Mouse (Mus musculus): ENCODE measurements around the gene Fstl1.

Fstl1 gene

DNA sequence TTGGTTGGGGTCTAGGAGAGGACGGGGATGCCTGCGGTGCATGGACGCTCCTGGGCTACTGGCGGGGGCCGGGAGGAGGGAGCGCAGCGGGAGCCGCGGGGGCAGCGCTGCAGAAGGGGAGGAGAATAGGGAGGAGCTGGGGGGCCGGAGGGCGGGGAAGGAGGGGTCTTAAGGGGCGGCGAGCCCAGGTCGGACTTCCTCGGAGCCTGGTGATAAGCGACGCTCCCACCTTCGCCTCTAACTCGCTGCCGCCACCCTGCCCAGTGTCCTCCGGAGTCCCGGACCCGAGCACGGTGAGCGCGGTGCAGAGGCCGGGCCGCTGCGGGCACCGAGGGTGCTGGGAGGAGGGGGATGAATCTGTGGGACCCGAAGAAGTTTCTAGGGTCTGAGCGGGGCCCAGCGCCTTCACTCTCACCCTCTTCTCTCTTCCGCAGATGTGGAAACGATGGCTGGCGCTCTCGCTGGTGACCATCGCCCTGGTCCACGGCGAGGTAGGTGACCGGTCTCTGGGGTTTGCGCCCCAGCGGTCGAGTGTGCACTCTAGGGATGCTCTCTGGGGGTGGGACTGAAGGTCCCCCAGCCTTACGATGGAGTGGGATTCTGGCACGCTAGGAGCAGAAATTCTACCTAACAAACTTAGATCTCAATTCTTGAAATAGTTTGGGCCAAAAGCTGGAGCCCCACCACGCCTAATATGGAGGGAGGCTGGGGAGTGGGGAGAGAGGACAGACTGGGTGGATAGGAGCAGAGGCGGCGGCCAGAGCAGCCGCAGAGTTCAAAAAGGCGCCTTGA, at the start of gene Fstl1:
Gene Fstl1, plus strand, starts transcription at position 14 of the 792 bp plus-strand sequence.
- peak; percentile 29 for DNase-seq

DNA sequence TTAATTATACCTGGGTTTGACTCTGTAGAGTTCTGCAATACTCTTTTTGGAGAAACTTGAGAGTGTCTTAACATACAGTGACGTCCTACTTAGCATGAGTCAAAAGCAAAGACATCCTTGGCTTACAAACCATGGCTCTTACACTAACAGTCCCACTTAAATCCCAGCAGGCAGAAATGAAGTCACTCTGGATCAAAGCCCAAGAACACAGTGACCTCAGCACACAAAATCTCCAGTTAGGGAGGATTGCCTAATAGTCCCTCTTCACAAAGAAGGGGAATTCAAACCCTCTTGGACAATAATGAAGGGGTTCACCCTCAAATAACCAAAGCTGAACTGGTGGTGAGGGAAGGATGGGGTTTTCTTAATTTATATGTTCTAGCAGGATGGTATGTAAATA, 48.0 kb upstream of the Fstl1 start:
- DNase-seq, result peak; percentile 72

DNA sequence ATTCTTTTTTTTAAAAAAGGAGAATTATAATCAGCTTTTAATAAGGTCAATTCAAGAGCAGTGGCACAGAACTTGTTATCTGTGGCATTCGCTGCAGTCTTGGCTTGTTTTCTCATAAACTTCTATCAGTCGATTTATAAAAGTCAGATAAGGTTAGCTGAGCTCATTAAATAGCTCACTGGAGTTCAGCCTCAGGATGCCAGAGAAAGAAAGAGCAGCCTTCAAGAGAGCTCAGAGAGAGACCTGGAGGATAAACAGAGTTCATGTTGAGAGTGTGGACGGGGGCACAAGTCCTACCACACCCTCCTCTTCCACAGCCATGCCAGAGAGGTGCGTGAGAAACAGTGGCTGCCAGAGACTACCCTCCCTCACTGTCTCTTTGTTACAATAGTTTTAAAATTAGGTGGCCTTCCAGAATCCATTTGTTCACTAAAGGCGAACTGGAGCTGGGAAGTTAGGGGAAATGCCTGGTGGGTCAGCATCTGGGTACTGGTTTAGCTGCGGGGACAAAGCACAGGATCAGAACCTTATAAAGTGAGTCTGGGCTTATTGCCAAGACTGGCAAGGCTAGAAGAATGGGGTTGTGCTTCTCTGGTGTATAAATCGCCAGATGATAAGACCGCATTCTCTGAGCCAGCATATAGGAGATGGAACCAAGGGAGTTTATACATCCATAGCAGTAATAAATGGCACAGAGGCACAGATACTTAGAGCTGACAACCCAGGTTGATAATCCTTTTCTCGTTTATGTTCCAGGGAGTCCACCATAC, 47.1 kb upstream of the Fstl1 start:
- no peak for DNase-seq

DNA sequence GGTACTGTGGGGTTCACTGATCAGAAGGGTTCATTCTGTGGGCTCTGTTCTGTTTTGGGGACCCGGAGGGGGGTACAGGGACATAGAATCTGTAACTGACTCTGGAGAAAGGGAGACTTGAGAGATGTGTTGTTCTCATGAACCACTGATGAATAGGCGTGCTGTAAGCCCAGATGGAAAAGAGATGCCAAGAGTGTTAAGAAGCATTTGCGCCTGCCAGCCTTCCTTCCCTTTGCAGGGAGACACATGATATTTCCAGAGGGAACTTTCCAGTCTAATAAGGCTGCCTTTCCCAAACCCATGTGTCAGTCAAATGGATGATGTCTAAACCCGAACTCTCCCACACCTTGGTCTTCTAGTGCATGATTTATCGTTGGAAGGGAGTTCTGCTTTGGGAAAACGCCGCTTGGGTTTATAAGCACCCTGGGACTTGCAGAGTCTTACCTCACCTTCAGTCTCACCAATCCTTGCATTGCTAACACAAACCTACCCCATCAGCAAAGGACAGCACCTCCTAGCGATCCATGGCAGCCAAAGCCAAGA, 46.3 kb upstream of the Fstl1 start:
- DNase-seq, result no peak

DNA sequence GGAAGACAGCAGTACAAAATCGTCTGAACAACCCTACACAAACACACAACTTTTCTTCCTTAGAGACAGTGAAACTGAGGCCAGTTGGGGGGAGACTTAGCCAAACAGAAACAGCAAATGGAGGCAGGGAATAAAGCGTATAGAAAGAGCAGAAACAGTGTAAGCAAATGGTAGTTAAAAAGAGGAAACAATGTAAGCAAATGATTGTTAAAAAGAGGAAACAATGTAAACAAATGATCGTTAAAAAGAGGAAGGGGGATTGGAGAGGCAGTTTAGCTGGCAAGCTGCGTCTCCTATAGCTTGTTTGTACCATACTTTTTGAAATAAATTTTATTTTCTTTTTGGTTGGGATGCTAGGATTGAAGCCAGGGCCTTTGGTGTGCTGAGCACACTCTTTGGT, 45.2 kb upstream of the Fstl1 start:
- no peak for DNase-seq

DNA sequence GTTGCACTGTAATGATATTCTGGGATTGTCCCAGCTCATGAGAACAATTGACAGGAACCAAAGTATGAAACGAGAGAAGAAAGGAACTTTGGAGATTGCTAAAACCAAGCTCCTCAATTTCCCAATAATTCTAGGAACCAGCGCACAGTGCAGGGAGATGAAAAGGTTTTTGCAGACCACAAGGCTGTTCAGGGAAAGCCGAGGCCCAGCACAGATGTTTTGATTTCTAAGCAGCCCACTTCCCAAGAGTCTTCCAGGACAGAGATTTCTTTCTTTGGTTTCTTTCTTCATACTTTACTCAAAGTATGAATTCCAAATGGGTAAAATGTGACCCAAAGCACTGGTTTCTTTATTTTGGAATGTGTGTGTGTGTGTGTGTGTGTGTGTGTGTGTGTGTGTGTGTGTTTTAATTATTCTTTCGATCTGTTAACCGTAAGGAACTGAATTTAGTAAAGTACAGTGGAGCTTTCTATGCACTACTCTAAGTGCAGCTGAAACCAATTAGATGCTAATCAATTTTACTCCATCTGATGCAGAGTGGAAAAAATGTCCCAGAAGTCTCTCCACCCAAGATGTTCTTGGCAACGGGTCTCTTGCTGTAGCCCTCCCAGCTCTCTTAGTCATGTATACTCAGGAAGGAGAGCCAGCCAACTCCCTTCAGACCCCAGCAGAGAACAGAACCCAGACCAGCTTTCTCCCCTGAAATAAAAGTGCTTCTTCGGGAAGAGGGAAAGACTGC, 44.5 kb upstream of the Fstl1 start:
- DNase-seq, result peak; percentile 26

DNA sequence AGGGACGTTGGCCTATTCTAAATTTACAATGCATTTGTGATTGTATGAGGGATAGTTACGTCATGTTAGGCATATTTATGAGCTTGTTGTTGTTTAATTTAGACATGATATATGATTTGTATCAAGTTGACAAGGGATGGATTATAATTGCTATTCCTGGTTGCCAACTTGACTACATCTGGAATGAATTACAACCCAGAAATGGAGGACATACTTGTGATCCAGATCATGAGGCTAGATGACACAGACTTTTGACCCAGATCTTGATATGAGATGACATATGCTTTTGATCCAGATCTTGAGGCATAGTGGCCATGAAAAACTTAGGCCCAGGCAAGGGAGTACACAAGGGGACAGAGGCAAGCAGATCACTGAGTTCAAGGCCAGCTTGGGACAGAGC, 36.6 kb upstream of the Fstl1 start:
- no peak for DNase-seq

DNA sequence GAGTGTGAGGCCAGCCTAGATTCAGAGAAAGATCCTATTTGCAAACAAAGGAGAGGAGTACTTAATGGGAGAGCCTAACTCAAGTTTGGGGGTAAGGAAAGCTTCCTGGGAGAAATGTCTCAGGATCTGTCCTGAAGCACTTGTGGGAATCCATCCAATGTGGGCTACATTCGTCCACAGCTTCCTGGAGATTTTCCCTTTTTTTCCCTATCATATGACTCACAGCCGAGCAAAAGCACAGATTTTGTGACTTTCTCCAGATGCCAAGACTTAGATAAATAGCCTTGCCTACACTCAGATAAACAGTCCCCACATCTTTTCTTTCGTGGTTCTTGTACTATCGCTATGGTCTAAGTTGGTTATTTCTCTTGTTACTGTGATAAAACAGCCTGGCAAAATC, 34.4 kb upstream of the Fstl1 start:
- no peak for DNase-seq

DNA sequence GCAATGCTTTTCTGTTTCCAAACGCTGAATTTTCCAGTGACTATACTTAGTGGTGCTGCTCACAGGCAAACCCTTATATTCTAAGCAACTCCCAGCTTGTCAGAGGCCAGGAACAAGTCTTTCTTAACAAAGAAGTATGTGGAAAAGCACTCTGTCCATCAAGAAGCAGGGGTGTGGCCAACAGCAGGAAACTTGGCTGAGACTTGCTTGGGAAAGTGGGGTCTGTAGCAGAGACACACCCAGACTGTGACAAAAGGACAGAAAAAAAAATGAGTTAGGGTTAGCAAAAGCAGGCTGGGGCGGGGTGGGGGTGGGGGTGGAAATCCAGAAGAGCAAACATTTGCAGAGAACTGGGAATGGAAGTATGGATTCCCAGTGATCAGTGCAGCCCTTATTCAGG, 23.8 kb upstream of the Fstl1 start:
- peak; percentile 66 for DNase-seq

DNA sequence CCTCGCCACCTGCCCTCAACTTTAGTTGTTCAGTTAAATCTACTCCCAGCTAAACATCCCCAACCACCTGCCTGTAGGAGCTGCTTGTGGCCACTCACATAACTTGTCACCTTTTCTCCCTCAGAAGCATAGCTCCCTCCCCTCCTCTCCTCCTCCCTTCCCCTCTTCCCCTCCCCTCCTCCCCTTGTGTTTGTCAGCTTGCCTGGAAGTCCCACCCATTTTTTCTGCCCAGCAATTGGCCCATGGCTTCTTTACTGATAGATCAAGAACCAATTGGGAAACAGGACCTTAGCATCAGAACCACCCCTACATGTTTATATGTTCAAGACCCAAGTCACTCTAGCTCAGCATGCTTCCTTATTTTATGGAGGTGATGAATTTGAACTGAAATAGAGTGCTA, 22.9 kb upstream of the Fstl1 start:
- DNase-seq, result peak; percentile 15

DNA sequence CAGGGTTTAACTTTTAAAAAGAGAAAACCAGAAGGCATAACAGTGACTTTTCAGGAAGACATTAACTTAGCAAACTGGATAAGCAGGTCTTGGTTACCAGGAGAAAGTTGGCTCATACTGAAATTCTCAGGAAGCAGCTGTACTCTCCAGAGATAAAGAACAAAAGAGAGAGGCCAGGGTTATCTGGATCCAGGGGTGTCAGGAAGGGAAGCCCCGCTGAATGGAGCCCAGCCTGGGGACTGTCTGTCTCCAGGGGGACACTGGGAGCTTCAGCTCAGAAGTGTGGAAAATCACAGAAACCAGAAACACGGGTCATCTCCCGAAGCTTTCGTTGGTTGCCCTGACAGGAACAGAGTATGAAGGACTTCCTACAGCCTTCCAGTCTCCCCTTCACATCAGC, 22.2 kb upstream of the Fstl1 start:
- DNase-seq, result no peak

DNA sequence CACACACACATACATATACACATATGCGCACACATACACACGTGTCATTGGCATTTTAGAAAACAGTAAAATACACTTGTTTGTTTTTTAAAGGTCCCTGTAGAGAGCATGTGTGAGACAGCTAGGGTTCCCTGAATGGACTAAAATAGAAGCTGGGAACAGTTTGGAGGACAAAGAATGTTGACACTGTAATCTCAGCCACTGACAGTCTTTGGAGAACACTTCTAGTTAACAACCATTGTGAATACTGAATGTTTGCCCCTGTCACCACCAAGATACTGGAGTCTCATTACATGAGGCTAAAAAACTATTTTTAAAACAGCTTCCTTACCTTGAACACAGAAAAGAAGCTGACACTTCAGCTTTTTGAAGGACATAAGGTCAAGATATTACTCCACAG, 19.4 kb upstream of the Fstl1 start:
- DNase-seq, result no peak

DNA sequence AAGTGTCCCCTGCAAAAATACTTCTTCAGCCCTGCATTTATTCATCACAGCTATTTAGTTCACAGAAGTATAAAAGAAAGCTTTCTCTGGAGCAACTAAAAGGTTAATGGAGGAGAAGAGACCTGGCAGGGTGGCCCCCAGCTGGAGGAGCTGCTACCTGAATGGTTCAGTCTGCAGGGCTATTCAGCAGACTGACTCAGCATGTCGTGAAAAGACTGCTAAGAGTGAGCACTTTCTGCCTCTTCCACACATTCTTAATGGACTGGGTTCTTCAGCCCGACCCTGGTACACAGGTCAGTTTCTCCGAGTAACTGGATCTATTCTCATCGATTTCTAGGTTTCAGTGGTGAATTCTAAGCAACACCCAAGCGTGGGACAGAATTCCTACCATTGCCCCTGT, 12.9 kb upstream of the Fstl1 start:
- DNase-seq, result no peak

DNA sequence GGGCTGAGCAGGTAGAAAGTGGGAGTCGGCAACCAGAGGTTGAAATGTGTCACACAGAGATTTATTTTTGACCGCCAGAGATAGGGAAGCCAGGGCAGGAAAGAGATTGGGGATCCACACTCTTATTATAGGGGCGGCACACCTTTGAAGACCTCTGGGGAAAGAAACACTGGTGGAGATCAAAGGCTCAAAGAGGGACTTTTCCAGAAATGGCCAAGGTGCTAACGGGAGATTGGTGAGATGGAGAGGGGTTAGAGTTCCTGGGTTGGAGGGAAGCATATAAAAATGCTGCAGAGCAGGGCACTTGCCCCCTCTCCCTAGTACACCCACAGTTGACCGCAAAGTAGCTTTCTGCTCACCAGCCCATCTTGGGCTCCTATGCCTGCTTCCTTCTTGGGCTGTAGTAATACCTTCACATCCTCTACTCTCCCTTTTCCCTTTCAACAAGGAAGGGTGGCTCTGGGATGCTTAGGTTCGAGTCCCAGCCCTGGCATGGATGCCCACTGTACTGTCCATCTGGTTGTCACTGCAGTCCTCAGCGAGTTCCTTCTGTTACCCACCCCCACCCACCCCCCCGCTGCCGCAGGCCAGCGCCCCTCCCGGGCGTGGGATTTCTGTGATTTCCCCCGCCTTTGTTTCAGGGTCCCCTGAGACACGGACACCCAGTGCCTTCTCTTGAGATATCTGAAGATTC, 360 bp upstream of the Fstl1 start:
- DNase-seq, result no peak

DNA sequence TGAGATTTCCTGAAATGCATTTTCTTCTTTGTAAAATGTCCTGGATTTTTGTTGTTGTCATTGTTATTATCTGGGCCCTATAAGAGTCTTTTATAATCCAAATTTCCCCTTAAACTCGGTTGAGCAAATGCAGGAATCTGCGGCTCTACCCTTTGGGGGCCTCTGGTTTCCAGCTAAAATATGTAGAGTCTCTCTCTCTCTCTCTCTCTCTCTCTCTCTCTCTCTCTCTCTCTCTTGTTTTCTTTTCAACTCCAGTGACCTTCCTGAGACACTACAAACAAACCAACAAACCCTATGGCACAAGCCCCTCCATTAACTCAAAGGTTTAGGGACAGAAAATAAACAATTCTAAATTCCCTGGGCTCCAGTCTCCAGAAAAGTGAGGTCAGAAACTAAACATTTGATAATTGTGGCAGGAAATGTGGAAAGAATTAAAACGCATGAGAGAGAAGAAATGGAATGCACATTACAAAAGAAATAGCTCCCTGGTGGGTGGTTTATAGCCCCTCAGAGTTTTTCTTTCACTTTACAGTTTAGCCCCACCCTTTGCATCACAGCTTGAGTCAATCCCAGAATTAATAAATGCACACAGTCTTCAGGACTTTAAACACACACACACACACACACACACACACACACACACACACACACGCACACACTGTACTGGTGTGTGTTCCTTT, 1.3 kb downstream of the Fstl1 start:
- DNase-seq, result peak; percentile 19

DNA sequence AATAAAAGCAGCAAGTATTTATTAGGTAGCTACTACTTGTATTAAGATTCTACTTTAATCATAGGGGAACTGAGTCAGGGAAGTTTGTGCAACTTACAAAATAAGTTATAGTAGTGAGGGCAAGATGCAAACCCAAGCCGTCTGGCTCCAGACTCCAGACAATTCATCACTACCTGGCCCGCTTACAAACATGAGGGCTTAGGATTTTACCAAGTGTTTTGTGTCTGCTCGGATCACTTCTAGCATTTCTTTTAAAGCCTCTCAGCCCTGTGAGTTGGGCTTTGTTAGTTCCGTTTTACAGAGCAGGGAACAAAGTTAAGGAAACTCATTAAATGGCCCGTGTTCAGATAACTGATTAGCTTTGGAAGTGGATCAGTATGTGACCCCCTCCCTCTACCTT, 1.9 kb downstream of the Fstl1 start:
- DNase-seq, result no peak

DNA sequence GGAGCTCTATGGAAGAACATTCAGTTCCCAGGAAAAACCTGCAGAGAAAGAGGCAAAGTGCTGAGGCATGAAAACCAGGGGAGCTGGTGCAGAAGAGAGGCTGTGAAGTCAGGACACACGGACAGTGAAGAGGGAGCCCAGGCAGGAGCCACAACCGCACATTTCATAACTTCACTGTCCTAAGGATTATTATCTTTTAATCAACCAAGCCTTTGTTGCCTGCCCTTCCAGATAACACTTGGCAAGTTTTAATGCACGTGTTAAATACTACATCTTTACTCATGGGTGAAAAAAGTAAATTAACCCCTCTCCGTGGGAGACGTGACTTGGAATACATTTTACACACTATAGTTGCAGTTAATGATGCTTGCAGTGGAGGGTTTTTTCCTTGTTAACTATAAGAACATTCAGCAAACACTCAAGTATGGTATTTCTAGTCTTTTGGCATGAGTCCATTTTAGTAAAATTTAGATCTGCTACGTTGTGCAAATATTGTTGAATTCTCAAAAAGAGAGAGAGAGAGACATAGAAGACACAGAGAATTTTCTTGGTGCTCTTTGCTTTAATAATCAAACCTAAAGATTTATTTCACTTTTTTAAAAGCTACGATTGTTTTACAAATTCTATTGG, 3.1 kb downstream of the Fstl1 start:
- no peak for DNase-seq

DNA sequence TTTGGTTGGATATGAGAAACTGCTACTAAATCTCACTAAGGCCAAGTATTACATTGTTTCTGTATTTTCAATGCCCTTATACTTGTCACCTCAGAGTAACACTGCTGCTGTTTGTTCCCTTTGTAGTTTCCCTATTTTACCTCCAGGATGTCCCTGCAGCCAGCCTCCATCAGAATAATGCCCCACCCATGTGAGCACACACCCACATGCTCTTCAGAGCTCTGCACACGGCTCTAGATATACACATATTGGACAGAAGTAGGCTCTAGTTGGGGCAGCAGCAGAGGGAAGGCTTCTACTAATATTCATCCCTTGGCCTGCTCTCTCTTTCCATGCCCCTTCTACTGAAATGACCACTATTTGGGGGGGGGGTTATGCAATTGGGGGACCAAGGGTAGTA, 3.7 kb downstream of the Fstl1 start:
- DNase-seq, result no peak

DNA sequence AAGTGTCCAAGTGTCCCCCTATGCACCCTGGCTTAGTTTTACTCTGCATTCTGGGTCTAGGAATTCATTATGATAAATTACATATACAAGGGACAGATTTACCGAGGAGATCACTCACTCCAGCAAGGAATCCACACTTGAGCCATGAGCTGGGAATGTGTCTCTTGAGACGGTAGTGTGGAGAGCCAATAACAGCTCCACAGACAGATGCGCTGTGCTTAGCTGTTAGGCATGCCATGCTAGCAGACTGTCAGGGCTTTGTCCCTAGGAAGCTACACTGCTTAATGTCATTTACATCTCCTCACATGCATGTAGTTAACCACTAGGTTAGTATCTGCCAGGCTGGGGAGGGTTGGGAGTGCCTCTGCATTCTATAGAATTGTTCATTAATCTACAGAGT, 4.2 kb downstream of the Fstl1 start:
- DNase-seq, result no peak

DNA sequence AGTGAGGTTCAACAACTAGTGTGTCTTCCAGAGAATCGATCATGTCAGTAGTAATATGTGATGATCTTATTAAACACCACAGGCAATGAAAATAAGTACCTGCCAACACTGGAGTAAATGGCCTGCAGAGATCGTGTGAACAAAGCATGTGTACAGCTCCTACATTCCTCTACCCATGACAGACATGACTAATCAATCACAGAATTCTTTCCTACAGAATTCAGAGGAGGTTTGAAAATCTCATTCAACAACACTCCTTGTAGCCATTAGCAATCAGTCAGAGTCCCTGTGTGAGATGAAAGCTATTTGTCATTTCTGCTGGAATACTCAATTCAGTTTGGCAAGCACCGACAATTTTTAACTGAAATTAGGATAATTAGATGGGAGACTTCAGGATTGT, 7.9 kb downstream of the Fstl1 start:
- DNase-seq, result no peak

DNA sequence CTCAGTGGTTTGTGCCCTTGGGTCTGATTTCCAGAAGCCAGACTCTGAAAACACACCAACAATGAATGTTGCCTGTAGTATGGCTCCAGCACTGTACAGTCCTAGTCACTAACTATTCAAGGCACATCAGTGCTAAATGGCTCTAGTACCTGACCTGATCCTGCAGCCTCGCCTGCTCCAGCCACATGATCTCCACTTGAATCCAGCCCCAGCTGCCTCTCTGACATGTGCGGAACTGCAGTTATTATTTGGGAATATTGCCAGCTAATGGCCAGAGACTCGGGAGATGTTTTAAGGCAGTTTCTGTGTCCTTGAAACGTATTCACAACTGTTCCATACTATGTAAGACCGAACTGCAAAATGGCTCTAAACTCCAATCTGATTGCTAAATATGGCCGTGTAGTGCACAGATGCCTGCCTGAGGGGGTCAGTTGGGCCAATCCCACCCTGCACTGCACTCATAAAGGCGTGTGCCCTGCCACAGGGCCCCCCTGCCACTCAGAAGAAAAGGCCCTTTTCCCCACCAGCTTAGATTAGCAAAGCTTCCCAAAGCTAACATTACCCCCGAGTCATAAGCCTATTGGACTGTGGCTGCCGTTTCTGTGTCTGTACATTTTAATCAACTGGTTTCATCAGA, 11.0 kb downstream of the Fstl1 start:
- no peak for DNase-seq

Data from lung, postnatal 36 days (tissue).